Comparison of ENCODE assay signal across 27 mouse cellular contexts in the genomic region with DNA sequence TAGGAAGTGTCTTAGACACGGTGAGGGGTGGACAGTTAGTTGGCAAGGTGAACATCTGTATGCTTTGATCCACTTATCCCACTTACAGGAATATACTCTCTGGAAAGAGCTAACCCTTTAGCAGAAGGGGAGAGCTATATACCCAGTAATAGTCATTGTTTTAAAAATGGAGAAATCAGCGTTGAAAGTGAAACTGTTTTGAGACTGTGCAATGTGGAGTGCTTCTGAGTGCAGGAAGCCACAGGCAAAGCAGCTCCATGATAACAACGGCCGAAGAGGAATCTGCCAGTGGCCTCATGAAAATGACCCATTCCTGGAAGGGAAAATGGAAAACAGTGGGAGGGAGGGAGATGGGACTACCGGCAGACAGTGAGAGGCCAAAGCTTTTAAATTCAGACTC. TPM values are rescaled to one million over a fixed set of nuclear protein-coding genes. Genes with fewer than 3 reads are reported as not detected.
A peak's percentile ranks its signal among the peaks of the same experiment; 100 is the strongest.
DNase-seq lines count a peak whose midpoint lies in the region; ATAC-seq and TF ChIP-seq lines count a peak whose summit lies in the region.
"Had no signal": no experiment of that assay in that cellular context is flagged by ENCODE, and none has a peak within 500 bp of the region (broad histone marks: within the 10 kb centered on the region; RNA-seq: fewer than 3 reads in every experiment).

No protein-coding gene starts in this region.

- DNase-seq in heart, postnatal 0 days (ENCODE audit: low spot score), result no peak
- no peak for DNase-seq in heart, adult 11 months
- no peak for DNase-seq in layer of hippocampus, adult 11-12 months (ENCODE audit: low spot score)
- DNase-seq in lung, postnatal 4 days, result no peak
- DNase-seq: adrenal gland, adult 8-10 months; cerebellum, adult 11-12 months; cerebellum, postnatal 25 days; gastrocnemius, postnatal 14 days; kidney, adult 2 months; kidney, postnatal 14 days; left cerebral cortex, postnatal 4 days; lung, embryonic 14.5 days; midbrain, embryonic 14.5 days; retina, postnatal 1 day; thymus, postnatal 14 days had no signal

- TF ChIP-seq POLR2A in myocyte (IDR thresholded peaks at IDR 0.05; ENCODE audit: insufficient read length, low read depth), result no peak

- no peak overlapping the region for H3K27ac ChIP-seq in heart, postnatal 0 days (ENCODE audit: low read depth)
- H3K27ac ChIP-seq: forebrain, embryonic 12.5 days; heart, embryonic 15.5 days; hindbrain, postnatal 0 days had no signal

- H3K27me3 ChIP-seq in heart, postnatal 0 days (ENCODE audit: control insufficient read depth, insufficient read depth, low read length), result no peaks in the 10 kb centered on the region
- peaks cover 13% of the 10 kb centered on the region for H3K27me3 ChIP-seq in myocyte (ENCODE audit: control insufficient read depth, insufficient read depth, insufficient read length)
- H3K27me3 ChIP-seq: heart, embryonic 15.5 days had no signal

- H3K36me3 ChIP-seq in heart, postnatal 0 days (replicated peaks; ENCODE audit: control insufficient read depth, insufficient read depth, low read length), result no peaks in the 10 kb centered on the region
- H3K36me3 ChIP-seq in myocyte (ENCODE audit: control insufficient read depth, insufficient read depth), result no peaks in the 10 kb centered on the region
- H3K36me3 ChIP-seq: forebrain, embryonic 12.5 days; heart, embryonic 15.5 days had no signal

- no peak for TF ChIP-seq EP300 in heart, postnatal 0 days (IDR thresholded peaks at IDR 0.05; ENCODE audit: low read depth)

- H3K79me2 ChIP-seq in myocyte (ENCODE audit: control insufficient read depth, insufficient read depth), result no peaks in the 10 kb centered on the region

- no peak overlapping the region for H3K4me3 ChIP-seq in heart, postnatal 0 days (ENCODE audit: low read depth, low read length)
- H3K4me3 ChIP-seq in myocyte, result no peak overlapping the region
- H3K4me3 ChIP-seq: forebrain, embryonic 12.5 days; heart, embryonic 15.5 days had no signal

- H3K9me3 ChIP-seq in heart, postnatal 0 days (replicated peaks; ENCODE audit: control insufficient read depth, low read length), result no peaks in the 10 kb centered on the region
- H3K9me3 ChIP-seq: forebrain, embryonic 12.5 days; heart, embryonic 15.5 days had no signal

- H3K9ac ChIP-seq in heart, postnatal 0 days (replicated peaks; ENCODE audit: low read depth, low read length), result no peak overlapping the region
- H3K9ac ChIP-seq: forebrain, embryonic 12.5 days; heart, embryonic 15.5 days; lung, embryonic 14.5 days had no signal

- ATAC-seq in heart, postnatal 0 days (ENCODE audit: insufficient read depth, low read depth), result no peak
- peak; percentile 24 for ATAC-seq in CD4-positive, CD25-positive, alpha-beta regulatory T cell, adult 4 months
- peak; percentile 28 for ATAC-seq in granulocyte monocyte progenitor cell, adult 5-6 weeks (replicated peaks; ENCODE audit: poor library complexity, severe bottlenecking)
- ATAC-seq in erythroid progenitor cell, adult 5-6 weeks (replicated peaks; ENCODE audit: low FRiP score, poor library complexity, severe bottlenecking), result no peak
- ATAC-seq: hindbrain, postnatal 0 days had no signal

- peak overlapping the region; percentile 25; the same call in 1 of the 2 replicates for H3K4me2 ChIP-seq in heart, postnatal 0 days (ENCODE audit: low read depth, low read length)
- H3K4me2 ChIP-seq in myocyte (ENCODE audit: low read depth), result peak overlapping the region; percentile 3
- H3K4me2 ChIP-seq: forebrain, embryonic 12.5 days; heart, embryonic 15.5 days; lung, embryonic 14.5 days had no signal

- TF ChIP-seq CTCF in heart, postnatal 0 days (IDR thresholded peaks at IDR 0.05; ENCODE audit: low read depth), result no peak

- no peak overlapping the region for H3ac ChIP-seq in myocyte (ENCODE audit: control insufficient read depth, insufficient read length)

- peaks cover 24% of the 10 kb centered on the region for H3K4me1 ChIP-seq in heart, postnatal 0 days (ENCODE audit: control insufficient read depth, insufficient read depth)

- 25% methylated on average over 5 of the region's 5 CpGs for WGBS in heart, postnatal 0 days

TF ChIP-seq in myocyte, 11 proteins besides CTCF, POLR2A, EP300 and RAD21:
- no peak for TF ChIP-seq REST (IDR thresholded peaks at IDR 0.05; ENCODE audit: insufficient read depth, insufficient read length)
- no peak for TF ChIP-seq MYOD1 (IDR thresholded peaks at IDR 0.05; ENCODE audit: control insufficient read depth in 1 of 3, insufficient read length in 2 of 3, low read depth in 2 of 3)
- no peak for TF ChIP-seq USF1 (IDR thresholded peaks at IDR 0.05; ENCODE audit: low read depth)
- TF ChIP-seq SRF (IDR thresholded peaks at IDR 0.05; ENCODE audit: control insufficient read depth, insufficient read length, low read depth), result no peak
- TF ChIP-seq MAX (IDR thresholded peaks at IDR 0.05; ENCODE audit: low read depth), result no peak
- no peak for TF ChIP-seq POLR2AphosphoS2 (IDR thresholded peaks at IDR 0.05; ENCODE audit: insufficient read length, low read depth)
- TF ChIP-seq MYOG (IDR thresholded peaks at IDR 0.05; ENCODE audit: control insufficient read depth in 1 of 3, insufficient read depth in 1 of 3, insufficient read length in 2 of 3, low read depth in 2 of 3), result no peak
TF ChIP-seq in myocyte: peak in this region for 0.

RNA-seq across cellular contexts. Expression of a gene that starts 17.4 kb away (rescaled TPM):
- not detected in 2 replicates for total RNA-seq in heart, postnatal 0 days (2014; rRNA removed; ENCODE audit: low replicate concordance)
- not detected in 2 replicates for polyA plus RNA-seq in heart, postnatal 0 days (2015; fragmentation: Nextera tagmentation; extraction: Ambion mirVana)
- not detected for polyA plus RNA-seq in CD4-positive, CD25-positive, alpha-beta regulatory T cell, adult 4 months (2017; shearing (Covaris generic))
- total RNA-seq in granulocyte monocyte progenitor cell, adult 5-6 weeks (2014; fragmentation: Nextera tagmentation), result 1.2 TPM in 1 of 2 replicates, not detected in the other
- total RNA-seq in granulocyte monocyte progenitor cell, adult 5-6 weeks (2017), result not detected in 2 replicates
- polyA plus RNA-seq in myocyte (2012; fragmentation: generic; extraction: Trizol), result not detected
- total RNA-seq in erythroid progenitor cell, adult 5-6 weeks (2015; ENCODE audit: low replicate concordance), result not detected in 2 replicates
- not detected in 2 replicates for total RNA-seq in erythroid progenitor cell, adult 5-6 weeks (2017; ENCODE audit: low replicate concordance)
- total RNA-seq: adrenal gland, adult 8-10 months; gastrocnemius, postnatal 14 days; hindbrain, postnatal 0 days; layer of hippocampus, adult 8-10 months; left cerebral cortex, adult 18-20 months; left cerebral cortex, postnatal 4 days; liver, adult 2 months had no signal
- polyA plus RNA-seq: forebrain, embryonic 12.5 days; frontal cortex, adult 2 months; heart, embryonic 15.5 days; hindbrain, postnatal 0 days; liver, adult 2 months; lung, embryonic 14.5 days; midbrain, embryonic 14.5 days had no signal

RNA-seq across cellular contexts. Expression of a gene that starts 21.2 kb away (rescaled TPM):
- 4.7 TPM in 1 of 2 replicates, not detected in the other for total RNA-seq in heart, postnatal 0 days (2014; rRNA removed; ENCODE audit: low replicate concordance)
- polyA plus RNA-seq in heart, postnatal 0 days (2015; fragmentation: Nextera tagmentation; extraction: Ambion mirVana), result 10.7 and 13.8 TPM in 2 replicates
- polyA plus RNA-seq in CD4-positive, CD25-positive, alpha-beta regulatory T cell, adult 4 months (2017; shearing (Covaris generic)), result 100 to 1,000 TPM; 127 to 195 TPM
- 46.9 and 56.7 TPM in 2 replicates for total RNA-seq in granulocyte monocyte progenitor cell, adult 5-6 weeks (2014; fragmentation: Nextera tagmentation)
- total RNA-seq in granulocyte monocyte progenitor cell, adult 5-6 weeks (2017), result 292 and 344 TPM in 2 replicates
- polyA plus RNA-seq in myocyte (2012; fragmentation: generic; extraction: Trizol), result 0.05 TPM
- total RNA-seq in erythroid progenitor cell, adult 5-6 weeks (2015; ENCODE audit: low replicate concordance), result 9.2 and 11.9 TPM in 2 replicates
- 39.5 and 42.1 TPM in 2 replicates for total RNA-seq in erythroid progenitor cell, adult 5-6 weeks (2017; ENCODE audit: low replicate concordance)

RNA-seq across cellular contexts. Expression of a gene that starts 41.1 kb away (rescaled TPM):
- 12.4 and 45.3 TPM in 2 replicates for total RNA-seq in heart, postnatal 0 days (2014; rRNA removed; ENCODE audit: low replicate concordance)
- 41.6 and 42.5 TPM in 2 replicates for polyA plus RNA-seq in heart, postnatal 0 days (2015; fragmentation: Nextera tagmentation; extraction: Ambion mirVana)
- 100 to 1,000 TPM; 140 to 143 TPM for polyA plus RNA-seq in CD4-positive, CD25-positive, alpha-beta regulatory T cell, adult 4 months (2017; shearing (Covaris generic))
- 45.9 and 50.4 TPM in 2 replicates for total RNA-seq in granulocyte monocyte progenitor cell, adult 5-6 weeks (2014; fragmentation: Nextera tagmentation)
- total RNA-seq in granulocyte monocyte progenitor cell, adult 5-6 weeks (2017), result 26.2 and 35.9 TPM in 2 replicates
- polyA plus RNA-seq in myocyte (2012; fragmentation: generic; extraction: Trizol), result 40.7 TPM
- 5.4 and 8.3 TPM in 2 replicates for total RNA-seq in erythroid progenitor cell, adult 5-6 weeks (2015; ENCODE audit: low replicate concordance)
- total RNA-seq in erythroid progenitor cell, adult 5-6 weeks (2017; ENCODE audit: low replicate concordance), result 2.6 and 8.3 TPM in 2 replicates

RNA-seq across cellular contexts. Expression of a gene that starts 41.3 kb away (rescaled TPM):
- total RNA-seq in heart, postnatal 0 days (2014; rRNA removed; ENCODE audit: low replicate concordance), result 29.2 and 30.5 TPM in 2 replicates
- 29.7 and 32.4 TPM in 2 replicates for polyA plus RNA-seq in heart, postnatal 0 days (2015; fragmentation: Nextera tagmentation; extraction: Ambion mirVana)
- polyA plus RNA-seq in CD4-positive, CD25-positive, alpha-beta regulatory T cell, adult 4 months (2017; shearing (Covaris generic)), result 10 to 100 TPM; 37.2 to 56.6 TPM
- total RNA-seq in granulocyte monocyte progenitor cell, adult 5-6 weeks (2014; fragmentation: Nextera tagmentation), result 45.7 and 60.2 TPM in 2 replicates
- total RNA-seq in granulocyte monocyte progenitor cell, adult 5-6 weeks (2017), result 70.6 and 81.4 TPM in 2 replicates
- polyA plus RNA-seq in myocyte (2012; fragmentation: generic; extraction: Trizol), result 17.1 TPM
- total RNA-seq in erythroid progenitor cell, adult 5-6 weeks (2015; ENCODE audit: low replicate concordance), result 3.2 and 5.0 TPM in 2 replicates
- total RNA-seq in erythroid progenitor cell, adult 5-6 weeks (2017; ENCODE audit: low replicate concordance), result 4.6 and 8.3 TPM in 2 replicates

RNA-seq across cellular contexts. Expression of a gene that starts 54.6 kb away (rescaled TPM):
- total RNA-seq in heart, postnatal 0 days (2014; rRNA removed; ENCODE audit: low replicate concordance), result not detected in 2 replicates
- polyA plus RNA-seq in heart, postnatal 0 days (2015; fragmentation: Nextera tagmentation; extraction: Ambion mirVana), result not detected in 2 replicates
- under 1 TPM in 1 of 2 experiments, not detected in 1; 0.31 TPM for polyA plus RNA-seq in CD4-positive, CD25-positive, alpha-beta regulatory T cell, adult 4 months (2017; shearing (Covaris generic))
- total RNA-seq in granulocyte monocyte progenitor cell, adult 5-6 weeks (2014; fragmentation: Nextera tagmentation), result not detected in 2 replicates
- total RNA-seq in granulocyte monocyte progenitor cell, adult 5-6 weeks (2017), result not detected in 2 replicates
- polyA plus RNA-seq in myocyte (2012; fragmentation: generic; extraction: Trizol), result not detected
- total RNA-seq in erythroid progenitor cell, adult 5-6 weeks (2015; ENCODE audit: low replicate concordance), result not detected in 2 replicates
- not detected in 2 replicates for total RNA-seq in erythroid progenitor cell, adult 5-6 weeks (2017; ENCODE audit: low replicate concordance)
- total RNA-seq: adrenal gland, adult 8-10 months; gastrocnemius, postnatal 14 days; heart, adult 8-10 months; layer of hippocampus, adult 8-10 months; left cerebral cortex, adult 18-20 months; left cerebral cortex, postnatal 4 days; liver, adult 2 months had no signal
- polyA plus RNA-seq: forebrain, embryonic 12.5 days; frontal cortex, adult 2 months; heart, embryonic 15.5 days; kidney, adult 2 months; liver, adult 2 months; lung, embryonic 14.5 days; midbrain, embryonic 14.5 days had no signal

Comparison
In these comparisons a context has a peak if more than half of its experiments do, and no peak if none do; other contexts are left out.
1. ATAC-seq: peak in CD4-positive, CD25-positive, alpha-beta regulatory T cell, adult 4 months (single experiment) and granulocyte monocyte progenitor cell, adult 5-6 weeks (single experiment); none in heart, postnatal 0 days (single experiment) and erythroid progenitor cell, adult 5-6 weeks (single experiment).